ENCODE assay signal across 16 mouse cellular contexts in genomic region chr17:88318936-88319335, GRCm38 (mm10).
"Had no signal": no experiment of that assay in that cellular context is flagged by ENCODE, and none has a peak within 500 bp of the region (broad histone marks: within the 10 kb centered on the region; RNA-seq: fewer than 3 reads in every experiment).

No protein-coding gene starts in this region.

- ATAC-seq: liver, postnatal 0 days; midbrain, embryonic 16.5 days had no signal

- H3K4me1 ChIP-seq: liver, embryonic 15.5 days; stomach, embryonic 15.5 days had no signal

- H3K4me3 ChIP-seq: liver, embryonic 15.5 days; lung, embryonic 15.5 days; neural tube, embryonic 12.5 days; stomach, embryonic 15.5 days had no signal

- H3K36me3 ChIP-seq: liver, embryonic 15.5 days; lung, embryonic 15.5 days; neural tube, embryonic 12.5 days; stomach, embryonic 15.5 days had no signal

- H3K4me2 ChIP-seq: liver, embryonic 15.5 days; lung, embryonic 15.5 days; midbrain, embryonic 11.5 days; neural tube, embryonic 12.5 days; stomach, embryonic 15.5 days had no signal

- H3K9me3 ChIP-seq: liver, embryonic 15.5 days; lung, embryonic 15.5 days; neural tube, embryonic 12.5 days; stomach, embryonic 15.5 days had no signal

- H3K27me3 ChIP-seq: liver, embryonic 15.5 days; lung, embryonic 15.5 days; stomach, embryonic 15.5 days had no signal

- H3K9ac ChIP-seq: liver, embryonic 15.5 days; liver, postnatal 0 days; lung, embryonic 15.5 days; neural tube, embryonic 12.5 days; stomach, embryonic 15.5 days had no signal

- DNase-seq: lung, adult 2 months; lung, postnatal 14 days; midbrain, embryonic 14.5 days; right cerebral cortex, postnatal 14 days; thymus, adult 18-20 months; thymus, postnatal 14 days; thymus, postnatal 36 days had no signal

- H3K27ac ChIP-seq: liver, embryonic 15.5 days; lung, embryonic 15.5 days; macrophage; neural tube, embryonic 12.5 days; stomach, embryonic 15.5 days; stomach, postnatal 0 days had no signal
